17 mouse cellular contexts compared by ENCODE assay signal in the genomic region with DNA sequence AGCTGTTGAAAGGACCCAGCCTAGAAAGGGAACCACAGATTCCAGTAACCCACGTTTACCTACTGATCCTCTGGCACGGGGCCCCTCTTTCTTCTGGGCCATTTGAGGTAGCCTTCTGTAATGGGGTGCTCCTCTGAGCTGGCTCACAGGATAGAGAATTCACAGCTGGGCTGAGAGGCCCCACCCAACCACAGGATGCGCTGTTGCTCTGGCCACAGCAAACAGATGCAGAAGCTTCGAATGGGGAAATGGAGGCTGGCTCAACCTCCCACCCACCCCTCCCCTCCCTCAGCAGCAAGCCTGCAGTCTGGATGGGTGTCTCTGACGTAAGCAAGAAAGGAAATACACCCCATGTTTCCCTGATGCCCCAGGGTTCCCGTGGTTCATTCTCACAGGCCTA.
DNase-seq lines count a peak whose midpoint lies in the region; ATAC-seq and TF ChIP-seq lines count a peak whose summit lies in the region.
"Had no signal": no experiment of that assay in that cellular context is flagged by ENCODE, and none has a peak within 500 bp of the region (broad histone marks: within the 10 kb centered on the region; RNA-seq: fewer than 3 reads in every experiment).

No protein-coding gene starts in this region.

- no peaks in the 10 kb centered on the region for H3K27me3 ChIP-seq in forebrain, embryonic 12.5 days
- H3K27me3 ChIP-seq in forebrain, embryonic 15.5 days = no peaks in the 10 kb centered on the region
- no peaks in the 10 kb centered on the region for H3K27me3 ChIP-seq in stomach, postnatal 0 days (ENCODE audit: control insufficient read depth, insufficient read depth, low read length)
- H3K27me3 ChIP-seq: forebrain, embryonic 13.5 days; heart, embryonic 15.5 days had no signal

- no peak for ATAC-seq in forebrain, embryonic 12.5 days (ENCODE audit: low FRiP score)
- no peak for ATAC-seq in forebrain, embryonic 15.5 days (replicated peaks)
- peak; percentile 73 for ATAC-seq in megakaryocyte, adult 5-6 weeks (ENCODE audit: poor library complexity, severe bottlenecking)
- ATAC-seq in stomach, postnatal 0 days (ENCODE audit: low FRiP score, low TSS enrichment) = peak; percentile 16; the same call in 1 of the 2 replicates
- ATAC-seq: forebrain, embryonic 13.5 days; inflammation-experienced regulatory T-cells, adult 6 months had no signal

- peaks cover 9% of the 10 kb centered on the region; the same call in 1 of the 2 replicates for H3K4me1 ChIP-seq in forebrain, embryonic 12.5 days
- 0 out of 2 replicates have a peak, but pooled peaks cover 2% of the 10 kb centered on the region for H3K4me1 ChIP-seq in forebrain, embryonic 15.5 days
- H3K4me1 ChIP-seq in stomach, postnatal 0 days (replicated peaks; ENCODE audit: control insufficient read depth, insufficient read depth) = no peaks in the 10 kb centered on the region

- H3K9me3 ChIP-seq in forebrain, embryonic 12.5 days = no peaks in the 10 kb centered on the region
- no peaks in the 10 kb centered on the region for H3K9me3 ChIP-seq in forebrain, embryonic 15.5 days
- no peaks in the 10 kb centered on the region for H3K9me3 ChIP-seq in stomach, postnatal 0 days (ENCODE audit: control insufficient read depth, low read length)
- H3K9me3 ChIP-seq: forebrain, embryonic 13.5 days; heart, embryonic 15.5 days had no signal

- no peak overlapping the region for H3K4me3 ChIP-seq in forebrain, embryonic 12.5 days (replicated peaks)
- H3K4me3 ChIP-seq in forebrain, embryonic 15.5 days = no peak overlapping the region
- H3K4me3 ChIP-seq in stomach, postnatal 0 days (ENCODE audit: low read depth, low read length) = no peak overlapping the region
- H3K4me3 ChIP-seq: forebrain, embryonic 13.5 days; heart, embryonic 15.5 days had no signal

- H3K4me2 ChIP-seq in forebrain, embryonic 12.5 days = no peak overlapping the region
- H3K4me2 ChIP-seq in forebrain, embryonic 15.5 days (replicated peaks) = no peak overlapping the region
- H3K4me2 ChIP-seq in stomach, postnatal 0 days (replicated peaks; ENCODE audit: low read depth) = no peak overlapping the region
- H3K4me2 ChIP-seq: forebrain, embryonic 13.5 days; heart, embryonic 15.5 days had no signal

- 80% methylated on average over 6 of the region's 6 CpGs for WGBS in forebrain, embryonic 12.5 days
- WGBS in forebrain, embryonic 15.5 days = 77% methylated on average over 6 of the region's 6 CpGs
- 57% methylated on average over 6 of the region's 6 CpGs for WGBS in stomach, postnatal 0 days

- no peak overlapping the region for H3K9ac ChIP-seq in forebrain, embryonic 12.5 days
- no peak overlapping the region for H3K9ac ChIP-seq in forebrain, embryonic 15.5 days (replicated peaks)
- H3K9ac ChIP-seq in stomach, postnatal 0 days (ENCODE audit: low read length) = no peak overlapping the region
- H3K9ac ChIP-seq: forebrain, embryonic 13.5 days; heart, embryonic 15.5 days had no signal

- peak; percentile 32 for DNase-seq in 416B (ENCODE audit: low read depth)
- DNase-seq in stomach, postnatal 0 days (ENCODE audit: low spot score) = peak; percentile 24
- DNase-seq in frontal cortex, postnatal 10 days (ENCODE audit: low spot score in 2 of 2) = no peak
- no peak for DNase-seq in right cerebral cortex, postnatal 25 days
- DNase-seq in kidney, adult 9 months = no peak
- DNase-seq: adrenal gland, postnatal 14 days; cerebellum, adult 8-10 months; lung, adult 2 months; midbrain, embryonic 14.5 days; right cerebral cortex, adult 18-20 months had no signal

- TF ChIP-seq CTCF in stomach, postnatal 0 days (IDR thresholded peaks at IDR 0.05; ENCODE audit: low read depth) = no peak

- H3K36me3 ChIP-seq in forebrain, embryonic 12.5 days (replicated peaks) = peaks cover 27% of the 10 kb centered on the region
- no peaks in the 10 kb centered on the region for H3K36me3 ChIP-seq in forebrain, embryonic 15.5 days
- no peaks in the 10 kb centered on the region for H3K36me3 ChIP-seq in stomach, postnatal 0 days (ENCODE audit: control insufficient read depth, insufficient read depth, low read length)
- H3K36me3 ChIP-seq: heart, embryonic 15.5 days had no signal

- no peak for TF ChIP-seq EP300 in stomach, postnatal 0 days (optimal IDR thresholded peaks at IDR 0.05)

- H3K27ac ChIP-seq in forebrain, embryonic 12.5 days = 0 out of 2 replicates have a peak overlapping the region, but pooled peaks have one; percentile 9
- H3K27ac ChIP-seq in forebrain, embryonic 15.5 days (replicated peaks) = no peak overlapping the region
- no peak overlapping the region for H3K27ac ChIP-seq in stomach, postnatal 0 days (replicated peaks)
- H3K27ac ChIP-seq: forebrain, embryonic 13.5 days; heart, embryonic 15.5 days; macrophage had no signal

Comparison
In these comparisons a context has a peak if more than half of its experiments do, and no peak if none do; other contexts are left out.
1. ATAC-seq: peak in megakaryocyte, adult 5-6 weeks (single experiment) and stomach, postnatal 0 days (single experiment); none in forebrain, embryonic 12.5 days (single experiment) and forebrain, embryonic 15.5 days (single experiment).
2. DNase-seq: peak in 416B (single experiment) and stomach, postnatal 0 days (single experiment); none in frontal cortex, postnatal 10 days (0 of 2), right cerebral cortex, postnatal 25 days (single experiment) and kidney, adult 9 months (single experiment).